Mouse (Mus musculus) induced T-regulatory cell, adult 2 months (primary cell): ENCODE data around the gene Prss50.

Experiments
- DNase-seq: peaks from one replicate; pipeline ENCODE4 v3.0.0-alpha.2; 2012; ENCODE audit warnings: low read depth

Prss50 gene

DNA sequence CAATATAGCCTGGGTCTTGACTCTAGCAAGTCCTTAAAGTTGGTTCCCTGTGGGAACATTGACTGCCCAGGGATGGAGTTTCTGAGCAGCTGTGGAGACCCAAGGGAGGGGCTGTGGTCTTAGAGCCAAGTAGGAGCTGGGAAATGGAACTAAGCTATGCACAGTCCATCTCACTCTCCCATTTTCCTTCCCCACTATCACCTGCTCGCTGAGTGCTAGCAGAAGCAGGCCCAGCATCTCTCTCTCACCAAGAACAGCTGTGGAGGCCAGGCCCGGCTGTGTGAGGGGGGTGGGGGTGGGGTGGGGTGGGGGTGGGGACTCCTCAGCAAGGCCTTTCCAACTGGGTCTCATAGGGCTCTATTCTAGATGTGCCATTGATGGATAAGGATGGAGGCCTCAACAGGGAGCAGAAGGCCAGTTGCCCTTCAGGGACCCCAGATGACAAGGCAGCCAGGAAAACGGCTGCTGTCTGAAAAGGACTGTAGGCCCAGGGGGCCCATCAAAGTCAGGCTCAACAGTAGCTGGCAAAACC lies 17.0 kb downstream of the Prss50 start:
- DNase-seq: no peak

- DNase-seq: no peak
Measured at GRCm38 (mm10) chr9:110875288-110875695, 17.5 kb downstream of the Prss50 start.

DNA sequence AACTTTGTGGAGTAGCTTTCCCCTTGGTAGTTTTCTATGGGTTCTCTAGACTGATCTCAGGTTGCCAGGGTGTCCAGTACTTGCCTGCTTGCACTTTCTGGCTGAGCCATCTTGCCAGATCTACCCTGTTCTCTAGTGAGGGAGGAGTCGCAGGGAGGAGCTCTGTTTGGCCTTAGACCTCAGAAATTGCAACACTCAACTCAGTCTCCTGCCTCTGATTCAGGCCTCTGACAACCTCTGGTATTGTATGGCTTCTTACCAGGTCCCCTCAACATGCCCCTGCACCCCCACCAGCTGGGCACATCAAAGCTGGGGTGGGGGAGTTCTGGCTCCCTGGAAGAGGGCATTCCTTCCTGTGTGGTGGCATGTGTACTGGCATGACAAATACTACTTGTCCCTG lies 19.6 kb downstream of the Prss50 start:
- DNase-seq: no peak

- no peak for DNase-seq
Measured at GRCm38 (mm10) chr9:110877888-110878287, 20.1 kb downstream of the Prss50 start.

DNA sequence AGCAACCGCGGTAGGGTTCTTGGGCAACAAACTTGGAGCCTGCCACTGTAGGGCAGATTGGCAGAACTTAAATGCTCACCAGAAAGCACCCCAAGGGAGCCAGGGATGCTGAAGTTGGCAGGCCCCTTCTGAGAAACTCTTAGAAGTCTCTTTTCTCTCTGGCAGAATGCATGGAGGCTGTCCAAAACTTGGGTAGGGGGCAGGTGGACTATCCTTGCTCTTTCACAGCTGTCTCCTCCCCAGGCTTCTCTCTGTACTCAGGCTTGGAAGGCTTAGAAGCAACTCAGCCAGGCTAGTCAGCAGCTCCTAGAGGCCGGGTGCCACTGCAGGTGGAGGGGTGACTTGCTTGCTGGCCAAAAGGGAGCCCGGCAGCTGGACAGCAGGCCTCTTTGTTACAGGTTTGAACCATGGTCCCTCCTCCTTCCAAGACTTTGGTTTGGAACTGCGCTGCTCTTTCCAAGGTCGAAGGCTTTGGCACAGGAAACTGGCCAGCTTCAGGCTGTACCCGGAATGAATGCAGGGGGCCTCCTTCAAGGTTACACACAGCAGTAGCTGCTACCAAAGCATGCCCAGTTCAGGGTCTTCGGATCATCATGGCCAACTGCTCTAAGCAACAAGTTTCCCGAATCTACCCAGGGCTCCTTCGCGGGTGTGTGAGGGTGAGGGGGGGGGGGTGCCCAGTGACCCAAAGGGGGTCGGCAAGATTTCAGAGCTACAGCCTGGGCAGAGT lies 21.6 kb downstream of the Prss50 start, which contains the start of gene Als2cl:
Gene Als2cl (plus strand): TSS at position 680 of the 730 bp plus-strand sequence.
- no peak for DNase-seq

DNA sequence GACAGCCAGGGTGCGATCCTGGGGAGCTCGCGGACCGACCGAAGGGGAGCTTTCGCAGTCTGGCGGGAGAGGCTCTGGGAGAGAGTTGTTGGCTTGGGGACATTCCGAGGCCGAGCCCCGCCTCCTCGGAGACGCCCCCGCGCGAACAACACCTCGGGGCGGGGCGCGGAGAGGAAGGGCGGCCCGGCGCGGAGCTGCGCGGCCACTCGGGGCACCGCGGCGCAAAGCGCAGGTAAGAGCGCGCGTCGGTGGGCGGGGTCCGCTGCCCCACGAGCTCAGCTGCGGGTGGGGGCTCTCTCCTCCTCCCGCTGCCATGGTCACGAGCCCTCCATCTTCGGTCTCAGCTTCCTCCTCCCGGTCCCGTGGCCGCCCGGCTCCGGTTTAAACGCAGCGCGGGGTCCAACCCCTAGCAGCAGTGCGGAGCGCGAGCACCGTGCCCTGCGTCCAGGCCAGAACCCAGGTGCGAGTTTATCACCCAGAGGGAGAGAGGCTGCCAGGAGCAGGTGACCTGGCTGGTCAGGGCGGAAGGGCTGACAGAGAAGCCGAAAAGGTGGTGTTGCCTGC lies 22.3 kb downstream of the Prss50 start, which contains the start of gene Tmie:
Gene Tmie (minus strand): TSS at position 116 of the 564 bp plus-strand sequence.
- peak; percentile 88 for DNase-seq

DNA sequence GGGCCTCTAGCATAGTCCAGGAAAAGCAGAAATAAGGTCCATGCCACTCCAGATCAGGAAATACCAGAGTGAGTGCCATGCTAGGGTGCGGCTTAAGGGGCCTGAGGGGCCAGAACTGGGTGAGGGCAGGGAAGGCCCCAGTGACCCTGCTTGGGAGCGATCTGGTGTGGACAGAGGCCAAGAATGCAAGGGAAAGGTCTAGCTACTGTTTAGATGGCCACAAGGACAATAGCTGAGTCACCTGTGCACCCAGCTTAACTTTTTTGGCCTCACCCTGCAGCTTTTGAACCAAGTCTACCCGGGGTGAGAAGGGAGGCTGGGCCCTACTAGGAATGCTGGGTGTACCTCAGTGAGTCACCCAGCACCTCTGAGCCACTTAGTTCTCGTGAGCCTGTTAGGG lies 23.0 kb downstream of the Prss50 start:
- no peak for DNase-seq

DNA sequence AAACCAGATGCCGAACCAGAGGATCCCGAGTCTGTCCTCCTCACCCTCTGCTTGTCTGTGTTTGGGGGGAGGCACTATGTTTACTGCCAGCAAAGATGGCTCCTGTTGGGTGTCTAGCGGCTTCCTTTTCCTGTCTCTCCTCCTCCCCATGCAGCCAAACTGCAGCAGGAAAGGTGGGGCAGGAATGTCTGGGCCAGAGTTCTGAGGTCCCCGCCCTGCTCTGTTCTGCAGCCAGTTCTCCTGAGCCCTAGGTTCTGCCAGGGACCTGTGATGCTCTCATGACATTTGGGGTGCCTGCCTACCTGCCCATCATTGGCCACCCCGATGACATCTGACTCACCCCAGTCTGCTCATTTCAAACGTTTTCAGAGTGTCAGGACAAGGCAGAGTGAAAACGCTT lies 24.2 kb downstream of the Prss50 start:
- DNase-seq: no peak

DNA sequence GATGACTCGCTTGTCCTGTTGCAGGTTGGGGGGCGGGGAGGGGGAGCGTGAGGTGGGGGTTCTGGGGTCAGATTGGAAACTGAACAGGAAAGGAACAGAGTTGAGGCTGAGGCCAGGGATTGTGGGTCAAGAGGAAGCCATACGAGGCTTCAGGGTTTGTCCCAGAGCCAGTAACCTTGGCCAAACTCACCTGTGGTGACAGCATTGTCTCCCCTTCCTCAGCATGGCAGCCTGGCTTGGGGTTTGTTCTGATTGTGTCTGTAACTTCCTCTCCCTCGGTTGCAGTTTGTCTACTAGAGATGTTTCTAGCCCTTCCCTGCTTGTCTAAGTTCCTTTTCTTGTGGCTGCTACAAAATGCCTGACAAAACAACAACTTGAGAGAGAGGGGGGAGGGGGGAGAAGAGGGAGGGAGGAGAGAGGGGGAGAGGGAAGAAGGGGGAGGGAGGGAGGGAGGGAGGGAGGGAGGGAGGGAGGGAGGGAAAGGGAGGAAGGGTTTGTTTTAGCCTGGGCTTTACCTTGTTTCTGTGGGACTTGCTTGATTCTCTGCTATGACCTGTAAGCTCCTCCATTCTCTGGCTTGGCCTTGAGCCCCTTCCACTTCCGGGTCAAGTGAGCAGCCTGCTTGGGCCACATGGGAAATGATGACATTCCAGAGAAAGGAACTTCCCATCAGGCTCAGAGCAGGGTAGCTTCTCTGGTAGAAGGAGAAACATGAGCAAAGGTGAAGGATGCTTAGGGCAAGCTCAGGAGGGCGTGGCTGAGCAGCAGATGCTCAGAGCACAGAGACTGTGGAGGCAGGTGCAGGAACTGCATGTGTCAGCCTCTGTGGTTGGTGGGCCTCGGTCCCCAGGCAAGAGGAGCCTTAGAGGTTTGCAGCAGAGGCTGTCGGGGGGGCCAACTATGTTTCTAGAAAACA lies 29.9 kb downstream of the Prss50 start:
- no peak for DNase-seq

- DNase-seq: no peak
Measured at GRCm38 (mm10) chr9:110888935-110889334, 31.2 kb downstream of the Prss50 start.

DNA sequence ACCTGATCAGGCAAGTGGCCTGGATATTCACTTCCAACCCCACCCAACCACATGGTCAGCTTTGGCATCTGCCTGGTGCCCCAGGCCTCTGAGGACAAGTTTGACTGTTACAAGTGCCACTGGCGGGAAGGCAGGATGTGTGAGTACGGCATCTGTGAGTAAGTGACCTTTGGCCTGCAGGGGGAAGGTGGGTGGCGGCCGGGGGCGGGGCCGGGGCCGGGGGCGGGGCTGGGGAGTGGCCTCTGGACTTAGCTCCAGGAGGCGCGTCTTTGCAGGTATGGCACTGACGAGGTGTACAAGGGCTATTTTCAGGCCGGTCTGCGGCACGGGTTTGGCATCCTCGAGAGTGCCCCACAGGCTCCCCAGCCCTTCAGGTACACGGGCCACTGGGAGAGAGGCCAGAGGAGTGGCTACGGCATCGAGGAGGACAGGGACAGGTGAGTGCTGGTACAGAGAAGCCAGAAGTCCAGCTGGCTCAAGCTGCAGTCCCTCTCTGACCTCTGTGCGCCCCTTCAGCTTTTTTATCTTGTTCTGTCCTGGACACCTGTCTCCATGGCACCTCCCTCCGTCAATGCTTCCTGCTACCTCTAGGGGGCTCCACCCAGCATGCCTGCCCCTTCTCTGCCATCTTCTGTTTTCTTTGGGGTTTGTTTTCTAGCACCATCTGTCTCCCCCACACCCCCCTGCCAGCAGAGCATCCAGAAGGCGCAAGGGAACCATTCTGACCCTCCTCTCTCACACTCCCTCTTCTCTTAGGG lies 32.4 kb downstream of the Prss50 start:
- DNase-seq: no peak

DNA sequence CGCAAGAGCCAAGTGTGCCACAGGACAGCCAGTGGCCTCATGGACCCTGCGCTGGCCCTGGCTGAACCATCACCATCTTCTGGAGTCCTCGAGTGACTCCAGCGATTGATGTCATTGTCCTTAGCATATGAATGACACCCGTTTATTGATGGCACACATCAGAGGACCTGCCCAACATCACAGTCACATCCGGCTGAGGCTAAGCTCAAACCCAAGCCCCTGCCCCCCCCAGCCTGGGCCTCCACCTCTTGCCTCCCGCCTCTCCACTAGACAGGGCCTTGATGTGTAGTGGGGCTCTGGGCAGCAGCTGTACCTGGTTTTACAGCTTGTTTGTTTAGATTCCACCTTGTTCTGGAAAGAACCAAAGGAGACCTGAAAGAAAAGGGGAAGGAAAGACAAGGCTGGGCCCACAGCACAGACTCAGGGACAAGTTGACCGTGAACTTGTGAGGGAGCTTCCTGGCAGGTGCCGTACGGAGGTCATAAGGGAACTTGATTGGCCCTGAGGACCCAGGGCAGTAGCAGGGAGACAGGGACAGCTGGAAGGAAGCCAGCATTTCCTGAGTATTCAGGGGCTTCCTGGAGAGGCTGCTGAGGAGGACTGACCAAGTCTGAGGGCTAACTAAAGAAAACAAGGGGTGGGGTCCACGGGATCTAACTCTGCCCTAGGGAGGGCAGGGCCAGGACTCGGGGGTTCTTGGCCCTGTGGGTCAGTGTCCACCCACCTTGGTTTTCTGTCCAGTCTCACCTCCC lies 33.5 kb downstream of the Prss50 start:
- no peak for DNase-seq

GRCm38 (mm10) chr9:110892552-110892951 lies 34.8 kb downstream of the Prss50 start:
- DNase-seq: no peak

DNA sequence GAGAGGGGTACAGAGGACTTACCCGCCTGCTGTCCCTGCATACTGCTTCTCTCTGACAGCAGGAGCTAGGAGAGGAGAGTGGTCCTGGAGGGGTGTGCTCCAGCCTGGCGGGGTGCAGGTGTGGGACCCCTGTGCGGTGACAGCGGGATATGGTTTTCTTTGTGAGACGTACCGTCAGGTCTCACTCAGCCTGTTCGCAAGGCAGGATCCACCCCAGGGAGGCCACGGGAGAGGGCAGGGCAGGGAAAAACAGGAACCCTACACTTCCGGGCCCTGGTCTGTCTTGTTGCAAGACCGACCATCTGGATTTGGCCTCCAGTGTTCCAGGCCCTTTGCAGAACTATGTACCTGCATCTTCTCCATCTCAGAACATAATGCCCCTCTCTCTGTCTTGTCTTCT lies 35.7 kb downstream of the Prss50 start:
- DNase-seq: no peak

- no peak for DNase-seq
Measured at GRCm38 (mm10) chr9:110895507-110895906, 37.7 kb downstream of the Prss50 start.

GRCm38 (mm10) chr9:110895994-110896393 lies 38.2 kb downstream of the Prss50 start:
- DNase-seq: no peak

DNA sequence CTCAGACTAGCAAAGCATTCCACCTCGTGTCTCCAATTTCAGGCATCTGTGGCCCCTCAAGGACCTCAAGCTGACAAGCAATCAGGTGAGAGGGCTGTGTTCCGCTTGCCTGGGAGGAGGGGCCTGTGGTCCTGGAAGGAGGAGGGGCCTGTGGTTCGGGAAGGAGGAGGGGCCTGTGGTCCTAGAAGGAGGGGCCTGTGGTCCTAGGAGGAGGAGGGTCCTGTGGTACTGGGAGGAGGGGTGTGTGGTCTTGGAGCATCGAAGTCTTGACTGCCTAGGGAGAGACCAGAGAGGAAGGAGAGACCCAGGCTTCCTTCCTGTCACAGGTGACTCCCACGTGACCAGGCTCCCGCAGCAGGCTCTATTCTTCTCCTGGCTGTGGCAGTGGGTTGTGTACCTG lies 38.8 kb downstream of the Prss50 start:
- peak; percentile 72 for DNase-seq

DNA sequence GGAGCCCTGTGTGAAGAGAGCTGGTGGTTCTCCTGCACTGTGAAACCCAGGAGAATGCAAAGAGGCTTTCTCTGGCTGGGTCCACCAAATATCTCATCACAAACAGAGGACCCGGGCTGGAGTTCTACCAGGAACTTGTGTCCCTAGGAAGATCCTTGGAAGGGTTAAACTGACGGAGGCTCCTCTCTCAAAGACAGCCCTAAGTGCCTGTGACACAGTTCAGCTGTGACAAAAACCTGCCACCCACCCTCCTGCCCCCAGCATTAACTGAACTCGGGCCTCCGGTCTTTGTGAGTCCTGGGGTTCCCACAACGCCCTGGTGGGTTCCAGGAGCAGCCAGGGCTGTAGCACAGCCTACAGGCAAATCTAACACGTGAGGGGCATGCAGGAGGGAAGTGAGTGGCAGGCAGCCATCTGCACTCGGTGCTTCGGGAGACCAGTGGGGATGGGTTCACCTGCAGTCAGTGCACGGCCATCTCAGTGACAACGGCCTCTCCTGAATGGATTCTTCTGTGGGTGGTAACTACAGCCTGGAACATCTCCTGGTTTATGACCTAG lies 41.8 kb downstream of the Prss50 start:
- no peak for DNase-seq

DNA sequence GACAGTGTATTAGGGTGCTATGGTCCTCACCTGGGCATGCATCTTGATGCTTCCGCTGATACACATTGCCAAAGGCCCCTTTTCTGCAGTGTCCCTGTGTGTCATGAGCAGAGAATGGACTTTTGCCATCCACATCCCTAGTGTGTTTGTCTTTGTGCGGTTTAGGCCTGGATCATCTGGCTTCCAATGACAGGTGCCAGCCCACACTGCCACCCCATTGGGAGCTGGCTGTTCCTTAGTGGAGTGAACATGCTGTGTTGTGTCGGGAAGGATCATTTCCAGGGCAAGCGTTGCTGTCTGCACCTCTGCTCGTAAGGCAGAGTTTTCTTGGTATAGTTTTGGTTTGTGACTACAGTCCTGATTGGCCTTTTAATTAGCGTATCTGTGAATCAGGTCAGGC lies 43.4 kb downstream of the Prss50 start:
- DNase-seq: no peak

DNA sequence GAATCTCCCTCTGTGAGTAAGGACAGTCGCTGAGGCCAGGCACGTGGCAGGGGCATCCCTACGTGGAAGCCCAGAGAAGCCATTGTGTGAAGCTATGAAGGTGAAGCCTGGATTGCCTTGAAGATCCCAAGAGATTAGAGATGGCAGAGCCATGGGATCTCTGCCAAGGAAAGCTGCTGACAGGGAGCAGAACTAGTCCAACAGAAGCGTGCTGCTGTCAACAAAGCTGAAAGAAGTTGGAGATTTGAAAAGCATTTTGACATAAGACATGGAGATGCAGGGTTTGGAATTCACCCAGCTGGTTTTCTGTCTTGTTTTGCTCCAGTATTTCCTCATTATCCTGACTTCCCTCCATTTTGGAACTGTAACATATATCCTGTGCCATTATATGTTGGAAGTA lies 44.5 kb downstream of the Prss50 start:
- no peak for DNase-seq
